Mouse (Mus musculus): ENCODE results near the gene Gm3488. TPM values are rescaled to one million over a fixed set of nuclear protein-coding genes. Genes with fewer than 3 reads are reported as not detected.
"Not testable (repeated sequence)": the region's sequence is repeated elsewhere in the genome, so short reads cannot be mapped to it uniquely, and the experiment has no call there.

The Gm3488 gene
- total RNA-seq (2022) = 1 to 10 TPM in 1 of 4 experiments, under 1 TPM in 2, not detected in 1; 0.80 to 2.7 (median 0.95) TPM

DNA sequence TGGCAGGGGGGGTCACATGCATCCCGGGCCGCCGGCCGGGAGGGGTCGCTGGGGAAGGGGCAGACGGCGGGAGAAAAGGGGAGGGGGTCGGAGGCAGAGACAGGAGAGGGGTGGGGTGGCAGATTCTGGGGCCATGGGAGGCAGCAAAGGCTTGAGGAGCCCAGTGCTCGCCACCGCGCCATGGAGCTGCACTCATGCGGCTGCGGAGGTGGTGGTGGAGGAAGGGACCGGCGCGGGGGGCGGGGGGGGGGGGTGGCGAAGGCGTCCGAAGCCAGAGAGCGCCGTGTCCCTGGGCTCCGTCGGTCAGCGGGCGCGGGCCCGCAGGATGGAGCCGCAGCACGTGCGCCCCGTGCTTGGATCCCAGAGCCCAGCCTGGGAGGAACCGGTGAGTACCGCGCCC lies at the start of gene Gm3488:
Gm3488 (plus strand) TSS at position 301 of the 400 bp plus-strand sequence.
- not testable (repeated sequence) for DNase-seq (ENCODE audit: low spot score in 2 of 2)

DNA sequence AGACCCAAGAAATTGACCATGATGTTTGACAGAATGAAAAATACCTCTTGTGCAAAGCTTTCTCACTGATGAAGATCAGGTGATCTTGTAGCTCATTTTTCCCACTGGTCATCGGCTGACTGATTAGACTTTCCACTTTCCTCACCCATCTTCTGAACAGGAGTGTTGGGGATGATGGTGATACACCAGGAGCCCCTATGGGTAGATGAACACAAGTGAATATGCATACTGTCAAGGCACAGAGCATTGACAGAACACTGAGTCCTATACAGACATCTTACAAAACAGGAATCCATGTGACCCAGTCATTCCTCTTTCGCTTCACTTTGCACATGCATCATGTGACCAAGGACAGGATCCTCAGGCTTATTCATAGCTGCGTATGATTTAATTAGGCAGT lies 46.1 kb upstream of the Gm3488 start, which contains the start of gene Gm3194:
Gm3194 (minus strand) TSS at position 101 of the 400 bp plus-strand sequence.
- DNase-seq (ENCODE audit: low spot score in 2 of 2) = not testable (repeated sequence)

DNA sequence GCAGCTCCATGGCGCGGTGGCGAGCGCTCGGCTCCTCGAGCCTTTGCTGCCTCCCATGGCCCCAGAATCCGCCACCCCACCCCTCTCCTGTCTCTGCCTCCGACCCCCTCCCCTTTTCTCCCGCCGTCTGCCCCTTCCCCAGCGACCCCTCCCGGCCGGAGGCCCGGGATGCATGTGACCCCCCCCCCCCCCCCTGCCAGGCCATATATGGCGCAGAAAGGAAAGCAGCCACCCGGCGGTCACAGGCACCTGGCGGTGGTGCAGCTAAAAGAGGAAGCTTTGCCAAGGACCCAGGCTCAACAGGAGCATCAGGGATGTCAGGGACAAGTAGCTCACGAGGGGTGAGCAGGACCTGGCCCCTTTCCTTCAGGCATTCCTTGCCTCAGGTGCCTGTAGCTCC lies 41.0 kb upstream of the Gm3488 start:
- DNase-seq (ENCODE audit: low spot score in 2 of 2) = not testable (repeated sequence)

DNA sequence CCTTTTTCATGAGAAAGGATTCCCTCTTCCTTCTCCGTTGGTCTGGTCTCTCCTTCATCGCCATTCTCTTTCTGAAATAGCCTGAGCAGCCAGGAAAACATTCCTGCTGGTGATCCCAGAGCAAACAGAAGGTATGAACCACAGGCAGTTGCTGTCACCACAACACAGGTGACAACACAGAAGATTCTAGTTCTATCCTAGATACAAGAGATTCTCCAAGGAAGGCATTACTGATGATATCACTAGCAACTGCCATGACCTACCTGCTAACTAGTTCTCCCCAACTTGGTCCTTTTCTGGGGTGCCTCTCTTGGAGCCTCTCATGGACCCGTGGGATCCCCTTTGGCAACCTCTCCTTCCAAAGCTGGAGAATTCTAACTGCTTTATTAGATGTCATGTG lies 23.7 kb upstream of the Gm3488 start, which contains the start of gene Gm8246:
Gm8246 (minus strand) TSS at position 101 of the 400 bp plus-strand sequence.
- not testable (repeated sequence) for DNase-seq (ENCODE audit: low spot score in 2 of 2)

DNA sequence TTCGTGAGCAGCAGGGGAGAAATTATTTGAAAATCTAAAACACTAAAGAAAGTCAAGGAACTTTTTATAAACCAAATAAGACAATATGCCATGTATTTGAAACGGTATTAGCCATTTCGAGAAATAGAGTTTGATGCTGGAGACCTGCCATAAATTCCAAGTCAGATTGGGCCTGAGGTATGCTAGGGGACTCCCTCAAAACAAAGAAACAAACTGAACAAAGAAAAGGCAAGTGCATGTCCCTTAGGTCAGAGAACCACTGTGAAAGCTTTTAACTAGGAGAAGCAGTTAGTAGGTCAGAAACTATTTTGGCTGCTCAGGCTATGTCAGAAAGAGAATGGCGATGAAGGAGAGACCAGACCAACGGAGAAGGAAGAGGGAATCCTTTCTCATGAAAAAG lies 17.6 kb upstream of the Gm3488 start, which contains the start of gene Gm3187:
Gm3187 (plus strand) TSS at position 301 of the 400 bp plus-strand sequence.
- DNase-seq (ENCODE audit: low spot score in 2 of 2) = not testable (repeated sequence)

DNA sequence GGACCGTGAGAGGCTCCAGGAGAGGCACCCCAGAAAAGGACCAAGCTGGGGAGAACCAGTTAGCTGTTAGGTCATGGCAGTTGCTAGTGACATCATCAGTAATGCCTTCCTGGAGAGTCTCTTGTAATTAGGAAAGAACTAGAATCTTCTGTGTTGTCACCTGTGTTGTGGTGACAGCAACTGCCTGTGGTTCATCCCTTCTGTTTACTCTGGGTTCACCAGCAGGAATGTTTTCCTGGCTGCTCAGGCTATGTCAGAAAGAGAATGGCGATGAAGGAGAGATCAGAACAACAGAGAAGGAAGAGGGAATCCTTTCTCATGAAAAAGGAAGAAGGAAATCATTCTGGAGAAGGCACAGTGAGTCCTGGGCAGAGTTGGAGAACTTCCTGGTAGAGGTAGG lies 36.7 kb downstream of the Gm3488 start, which contains the start of gene Gm3532:
Gm3532 (plus strand) TSS at position 301 of the 400 bp plus-strand sequence.
- not testable (repeated sequence) for DNase-seq (ENCODE audit: low spot score in 2 of 2)

Other genes starting within 250 kb of the Gm3488 start
- not detected for gene Gm3526, start 241.1 kb upstream of the Gm3488 start, total RNA-seq (2022)
- not detected for gene Gm3542, start 166.7 kb upstream of the Gm3488 start, total RNA-seq (2022)
- gene Gm3500, start 112.6 kb upstream of the Gm3488 start, total RNA-seq (2022) = not detected
- gene Gm3194, start 46.2 kb upstream of the Gm3488 start, total RNA-seq (2022) = 1 to 10 TPM; 2.4 to 3.4 (median 2.8) TPM
- gene Gm8246, start 23.8 kb upstream of the Gm3488 start, total RNA-seq (2022) = not detected
- gene Gm3187, start 17.5 kb upstream of the Gm3488 start, total RNA-seq (2022) = not detected
- not detected for gene Gm3532, start 36.8 kb downstream of the Gm3488 start, total RNA-seq (2022)
- not detected for gene Gm8265, start 131.4 kb downstream of the Gm3488 start, total RNA-seq (2022)
- not detected for gene Gm9603, start 185.8 kb downstream of the Gm3488 start, total RNA-seq (2022)
- 1 to 10 TPM in 1 of 4 experiments, under 1 TPM in 1, not detected in 2; 0.32 to 1.1 TPM for gene Gm3373, start 239.9 kb downstream of the Gm3488 start, total RNA-seq (2022)